Mouse (Mus musculus) liver, postnatal 0 days (tissue): ENCODE data around the gene Adam10. TPM values are rescaled to one million over a fixed set of nuclear protein-coding genes. Genes with fewer than 3 reads are reported as not detected.

ENCODE experiments used
- ATAC-seq: fragments of 200-750 bp; cut with Nextera tagmentation; 2 replicates; pipeline ENCODE4 v1.8.0; 2017; ENCODE audit warnings: mild to moderate bottlenecking, moderate library complexity
- DNase-seq: peaks from one replicate; pipeline ENCODE4 v3.0.0-alpha.2; 2016
- H3K27ac ChIP-seq: fragments of 300-500 bp; sonication (generic); 2 replicates; pipeline ENCODE4 v1.5.1; 2014; ENCODE audit warnings: antibody characterized with exemption, moderate library complexity, mild to moderate bottlenecking, low read depth
- H3K27me3 ChIP-seq: fragments of 300-500 bp; sonication (generic); 2 replicates; pipeline ENCODE4 v1.6.1; 2014; ENCODE audit warnings: low read length, control low read depth, mixed read lengths; ENCODE audit not compliant: insufficient read depth
- H3K36me3 ChIP-seq: fragments of 300-500 bp; sonication (generic); replicated peaks from 2 replicates; pipeline ENCODE4 v1.6.1; 2014; ENCODE audit warnings: mild to moderate bottlenecking, control low read depth, low read length, moderate library complexity, mixed read lengths; ENCODE audit not compliant: insufficient read depth
- H3K4me1 ChIP-seq: fragments of 300-500 bp; sonication (generic); 2 replicates; pipeline ENCODE4 v1.6.1; 2014; ENCODE audit warnings: antibody characterized with exemption, mild to moderate bottlenecking, control low read depth; ENCODE audit not compliant: insufficient read depth
- H3K4me2 ChIP-seq: fragments of 300-500 bp; sonication (generic); 2 replicates; pipeline ENCODE4 v1.6.1; 2014; ENCODE audit warnings: low read depth, mild to moderate bottlenecking, low read length, moderate library complexity, mixed read lengths
- H3K4me3 ChIP-seq: fragments of 300-500 bp; sonication (generic); 2 replicates; pipeline ENCODE4 v1.5.1; 2014; ENCODE audit warnings: low read depth, low read length
- H3K9ac ChIP-seq: fragments of 300-500 bp; sonication (generic); replicated peaks from 2 replicates; pipeline ENCODE4 v1.6.1; 2014; ENCODE audit warnings: mild to moderate bottlenecking, moderate library complexity
- H3K9me3 ChIP-seq: fragments of 300-500 bp; sonication (generic); 2 replicates; pipeline ENCODE4 v1.6.1; 2016; ENCODE audit warnings: mild to moderate bottlenecking, control low read depth, low read length, mixed read lengths
- CTCF ChIP-seq: sonication (generic); IDR thresholded peaks from 2 replicates; pipeline ENCODE4 v1.5.1; 2016; ENCODE audit warnings: antibody characterized with exemption, low read depth
- EP300 ChIP-seq: IDR thresholded peaks from 2 replicates; pipeline ENCODE4 v1.6.1; 2016; ENCODE audit warnings: antibody characterized with exemption, low read depth, mild to moderate bottlenecking
- WGBS: fragments of 180-500 bp; shearing (Covaris S2); extraction: QIAGEN DNeasy Blood & Tissue Kit; methylation state at CpG from one replicate; pipeline ENCODE4 v1.1.7; 2014; ENCODE audit not compliant: insufficient replicate concordance; 5-methylcytosine and 5-hydroxymethylcytosine counted together
- polyA plus RNA-seq: library from polyadenylated mRNA; unstranded; fragments of >200 nt; fragmentation: Nextera tagmentation; extraction: Ambion mirVana; gene quantifications from 2 replicates; pipeline ENCODE4 v1.2.1, GENCODE M21; 2015

Gene Adam10
- polyA plus RNA-seq, 1 experiment from 2014 or later = 36.7 TPM

DNA sequence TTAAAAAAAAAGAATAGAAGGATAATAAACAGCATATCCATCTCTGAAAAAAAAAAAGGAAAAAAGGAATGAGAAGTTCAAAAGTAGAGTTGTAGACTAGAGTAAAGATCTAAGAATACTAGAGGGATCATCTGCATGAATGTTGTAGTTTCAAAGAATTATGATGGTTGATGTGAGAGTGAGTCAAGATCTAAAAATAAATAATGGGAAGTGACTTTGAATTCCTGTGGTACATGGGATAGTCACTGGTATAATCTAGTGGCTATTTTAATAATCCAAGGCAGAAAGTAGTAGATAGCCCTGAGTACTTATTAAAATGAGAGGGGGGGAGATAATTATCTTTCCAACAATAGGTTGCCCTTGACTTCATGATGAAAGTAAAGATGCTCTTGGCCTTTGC is 52.3 kb downstream of the Adam10 start:
- Histone ChIP-seq H3K27ac (no peak overlapping the region), H3K4me3 (no peak overlapping the region), H3K9me3 (no peaks in the 10 kb centered on the region), H3K9ac (no peak overlapping the region), H3K36me3 (peaks cover 11% of the 10 kb centered on the region; the same call in 1 of the 2 replicates), H3K4me1 (peaks cover 8% of the 10 kb centered on the region; the same call in 1 of the 2 replicates), H3K4me2 (no peak overlapping the region), H3K27me3 (no peaks in the 10 kb centered on the region)
- DNase-seq = no peak
- no peak for ATAC-seq
- TF ChIP-seq CTCF (no peak), EP300 (no peak)

DNA sequence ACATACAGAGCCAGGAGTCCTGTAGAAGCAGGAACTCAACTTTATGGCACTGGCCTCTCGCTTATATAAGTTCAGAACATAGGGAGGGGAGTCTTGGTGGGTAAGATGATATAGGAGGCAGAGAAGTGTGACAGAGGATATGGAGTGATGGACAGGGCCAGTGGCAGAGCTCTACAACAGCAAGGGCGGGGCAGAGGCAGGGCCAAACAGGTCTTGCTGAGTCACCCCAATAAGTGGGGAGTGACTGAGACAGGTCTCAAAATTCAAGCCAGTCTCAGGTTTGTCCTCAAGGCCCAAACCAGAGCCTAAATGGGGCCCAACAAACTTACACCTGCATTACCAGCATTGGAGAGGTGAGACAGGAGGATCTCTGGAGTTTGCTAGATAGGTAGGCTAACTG is 54.4 kb downstream of the Adam10 start:
- TF ChIP-seq CTCF (no peak), EP300 (no peak)
- no peak overlapping the region for H3K4me3 ChIP-seq
- peak overlapping the region; percentile 40; the same call in 1 of the 2 replicates for H3K4me2 ChIP-seq
- no peaks in the 10 kb centered on the region for H3K27me3 ChIP-seq
- DNase-seq = peak; percentile 57
- ATAC-seq = peak; percentile 94
- WGBS = 67% methylated on average over 2 of the region's 2 CpGs
- peaks cover 8% of the 10 kb centered on the region; the same call in 1 of the 2 replicates for H3K4me1 ChIP-seq
- peak overlapping the region; percentile 53 for H3K27ac ChIP-seq
- H3K36me3 ChIP-seq = peaks cover 11% of the 10 kb centered on the region; the same call in 1 of the 2 replicates
- H3K9ac ChIP-seq = 0 out of 2 replicates have a peak overlapping the region, but pooled peaks have one; percentile 28
- no peaks in the 10 kb centered on the region for H3K9me3 ChIP-seq

DNA sequence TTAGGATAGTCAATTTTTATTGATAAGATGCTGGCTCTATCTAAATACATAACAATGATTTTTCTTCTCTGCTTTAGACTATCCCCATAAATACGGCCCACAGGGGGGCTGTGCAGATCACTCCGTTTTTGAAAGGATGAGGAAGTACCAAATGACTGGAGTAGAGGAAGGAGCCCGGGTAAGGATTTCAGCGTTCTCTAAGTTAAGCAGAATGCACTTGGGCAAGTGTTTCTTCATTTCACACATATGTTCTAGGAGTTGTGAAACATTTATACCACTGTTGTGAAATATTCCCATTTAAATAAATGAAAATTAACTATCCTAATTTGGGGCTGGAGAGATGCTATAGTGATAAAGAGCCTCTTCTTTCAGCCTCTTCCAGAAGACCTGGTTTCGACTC is 61.2 kb downstream of the Adam10 start:
- Histone ChIP-seq H3K36me3 (peaks cover 26% of the 10 kb centered on the region), H3K9ac (no peak overlapping the region), H3K27me3 (no peaks in the 10 kb centered on the region), H3K4me3 (no peak overlapping the region), H3K9me3 (no peaks in the 10 kb centered on the region), H3K4me1 (no peaks in the 10 kb centered on the region), H3K27ac (no peak overlapping the region), H3K4me2 (no peak overlapping the region)
- ATAC-seq (no peak), DNase-seq (no peak)
- 70% methylated on average over 5 of the region's 5 CpGs for WGBS
- no peak for TF ChIP-seq EP300
- no peak for TF ChIP-seq CTCF

DNA sequence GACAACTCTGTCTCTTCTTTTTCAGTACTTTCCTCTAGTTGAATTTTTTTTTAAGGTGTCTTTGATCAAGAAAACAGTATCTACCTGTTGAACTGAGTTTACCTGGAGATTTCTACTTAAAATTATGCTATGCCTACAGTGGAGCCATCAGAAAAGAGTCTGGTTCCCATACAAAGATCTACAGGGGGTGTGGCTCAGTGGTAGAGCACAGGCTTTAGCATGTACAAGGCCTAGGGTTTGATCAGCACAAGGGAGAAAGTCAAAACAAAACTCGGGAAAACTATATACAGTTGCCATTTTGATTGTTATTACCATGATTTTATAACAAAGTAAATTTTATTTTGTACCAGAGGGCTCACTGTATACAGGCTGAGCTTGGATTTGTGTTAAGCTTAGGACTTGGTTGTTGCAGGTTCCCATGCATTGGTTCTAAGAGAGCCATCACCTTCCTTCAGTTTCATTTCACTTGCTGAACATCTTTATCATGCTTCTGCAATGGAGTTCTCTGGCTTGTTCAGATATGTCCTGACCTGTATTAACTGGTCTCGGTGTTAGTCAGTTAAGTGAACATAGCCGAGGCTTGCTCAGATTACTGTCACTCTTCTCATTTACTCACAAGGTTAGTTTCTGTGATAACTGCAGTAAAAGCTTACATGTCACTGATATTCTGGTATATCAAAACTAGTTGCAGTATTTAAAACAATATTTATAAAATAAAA is 72.9 kb downstream of the Adam10 start:
- no peak for DNase-seq
- Histone ChIP-seq H3K36me3 (peaks cover 66% of the 10 kb centered on the region), H3K9me3 (no peaks in the 10 kb centered on the region; the same call in 1 of the 2 replicates), H3K27me3 (no peaks in the 10 kb centered on the region), H3K4me2 (no peak overlapping the region), H3K4me3 (no peak overlapping the region), H3K9ac (no peak overlapping the region), H3K27ac (no peak overlapping the region), H3K4me1 (0 out of 2 replicates have a peak, but pooled peaks cover 2% of the 10 kb centered on the region)
- ATAC-seq = no peak
- TF ChIP-seq CTCF (no peak), EP300 (0 out of 2 replicates have a peak, but pooled peaks have one; percentile 14)
- 74% methylated on average over 3 of the region's 3 CpGs for WGBS

DNA sequence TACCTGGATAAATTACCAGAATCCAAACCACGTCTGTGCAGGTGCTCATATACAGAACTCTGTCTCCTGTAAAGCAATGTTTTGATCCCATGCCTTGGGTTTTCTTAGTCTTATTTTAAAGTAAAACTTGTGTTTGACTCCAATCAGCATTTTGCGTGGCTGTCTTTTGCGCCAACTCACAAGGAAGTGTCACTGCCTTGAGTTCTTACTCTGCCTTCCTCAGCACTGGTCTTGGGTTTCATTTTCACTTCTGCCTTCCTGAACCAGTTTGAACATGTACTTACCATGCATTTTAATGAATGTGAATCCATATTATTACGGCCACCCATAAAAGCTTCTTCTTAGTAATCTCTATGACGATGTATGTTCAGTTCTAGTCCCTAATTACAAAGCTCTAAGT is 82.2 kb downstream of the Adam10 start:
- H3K9ac ChIP-seq = no peak overlapping the region
- H3K27me3 ChIP-seq = no peaks in the 10 kb centered on the region
- ATAC-seq (peak; percentile 51; the same call in 1 of the 2 replicates), DNase-seq (no peak)
- no peak for TF ChIP-seq EP300
- no peak for TF ChIP-seq CTCF
- peaks cover 66% of the 10 kb centered on the region for H3K36me3 ChIP-seq
- H3K4me3 ChIP-seq = no peak overlapping the region
- H3K4me1 ChIP-seq = no peaks in the 10 kb centered on the region
- H3K4me2 ChIP-seq = peak overlapping the region; percentile 31
- H3K27ac ChIP-seq = peak overlapping the region; percentile 35
- H3K9me3 ChIP-seq = peaks cover 5% of the 10 kb centered on the region
- WGBS = 74% methylated on average over 5 of the region's 5 CpGs

DNA sequence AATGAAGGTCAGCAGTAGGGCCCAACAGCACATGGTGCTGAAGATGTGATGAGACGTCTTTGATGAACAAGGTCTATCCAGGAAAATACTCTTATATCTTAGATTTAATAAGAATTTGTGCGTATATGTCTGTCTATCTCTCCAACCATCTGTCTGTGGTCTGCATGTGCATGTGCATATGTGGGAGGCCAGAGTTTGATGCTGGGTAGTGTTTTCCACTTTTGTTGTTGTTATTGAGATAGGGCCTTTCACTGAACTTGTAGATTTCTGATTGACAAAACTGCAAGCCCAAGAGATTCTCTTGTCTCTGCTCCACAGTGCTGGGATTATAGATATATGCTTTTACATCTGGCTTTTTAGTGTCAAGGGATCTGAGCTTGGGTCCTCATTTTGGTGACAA is 96.7 kb downstream of the Adam10 start:
- TF ChIP-seq CTCF (no peak), EP300 (no peak)
- no peaks in the 10 kb centered on the region for H3K4me1 ChIP-seq
- no peaks in the 10 kb centered on the region for H3K27me3 ChIP-seq
- H3K27ac ChIP-seq = no peak overlapping the region
- no peak overlapping the region for H3K9ac ChIP-seq
- no peak for ATAC-seq
- 63% methylated on average over 2 of the region's 2 CpGs for WGBS
- peaks cover 66% of the 10 kb centered on the region for H3K36me3 ChIP-seq
- no peaks in the 10 kb centered on the region for H3K9me3 ChIP-seq
- H3K4me2 ChIP-seq = no peak overlapping the region
- no peak overlapping the region for H3K4me3 ChIP-seq
- no peak for DNase-seq
